Mouse (Mus musculus) thymus, postnatal 25 days (tissue): ENCODE results near the gene Smyd4.

Experiments
- DNase-seq: peaks from one replicate; pipeline ENCODE4 v3.0.0; 2022

Gene Smyd4

GRCm38 (mm10) chr11:75422013-75422792 is 74.0 kb downstream of the Smyd4 start, which contains the start of gene Serpinf1:
Gene Serpinf1 (minus strand): TSS chr11:75422701.
- DNase-seq = no peak

GRCm38 (mm10) chr11:75423091-75423490 is 74.9 kb downstream of the Smyd4 start:
- no peak for DNase-seq

GRCm38 (mm10) chr11:75424033-75424432 is 75.8 kb downstream of the Smyd4 start:
- DNase-seq = no peak

- no peak for DNase-seq
Measured at GRCm38 (mm10) chr11:75424459-75424858, 76.2 kb downstream of the Smyd4 start.

- peak; percentile 66 for DNase-seq
Measured at GRCm38 (mm10) chr11:75429019-75429705, 80.9 kb downstream of the Smyd4 start.

GRCm38 (mm10) chr11:75431307-75431706 is 83.1 kb downstream of the Smyd4 start:
- no peak for DNase-seq

- DNase-seq = no peak
Measured at GRCm38 (mm10) chr11:75434138-75434537, 85.9 kb downstream of the Smyd4 start.

GRCm38 (mm10) chr11:75438194-75438593 is 90.0 kb downstream of the Smyd4 start:
- no peak for DNase-seq

GRCm38 (mm10) chr11:75438804-75439203 is 90.6 kb downstream of the Smyd4 start:
- DNase-seq = no peak

GRCm38 (mm10) chr11:75439363-75439762 is 91.1 kb downstream of the Smyd4 start, which contains the start of gene Serpinf2:
Gene Serpinf2 (minus strand): TSS chr11:75439591.
- DNase-seq = no peak

GRCm38 (mm10) chr11:75439951-75440350 is 91.7 kb downstream of the Smyd4 start:
- DNase-seq = no peak

- no peak for DNase-seq
Measured at GRCm38 (mm10) chr11:75441034-75441433, 92.8 kb downstream of the Smyd4 start.

GRCm38 (mm10) chr11:75441601-75442000 is 93.4 kb downstream of the Smyd4 start:
- no peak for DNase-seq

GRCm38 (mm10) chr11:75443711-75444110 is 95.5 kb downstream of the Smyd4 start:
- no peak for DNase-seq

GRCm38 (mm10) chr11:75448575-75448974 is 100.3 kb downstream of the Smyd4 start:
- no peak for DNase-seq

- no peak for DNase-seq
Measured at GRCm38 (mm10) chr11:75449695-75450094, 101.5 kb downstream of the Smyd4 start.

GRCm38 (mm10) chr11:75450304-75450908 is 102.2 kb downstream of the Smyd4 start:
- DNase-seq = no peak

GRCm38 (mm10) chr11:75450936-75451335 is 102.7 kb downstream of the Smyd4 start:
- no peak for DNase-seq

GRCm38 (mm10) chr11:75452081-75452480 is 103.8 kb downstream of the Smyd4 start:
- no peak for DNase-seq

- DNase-seq = no peak
Measured at GRCm38 (mm10) chr11:75452812-75453557, 104.8 kb downstream of the Smyd4 start.

- peak; percentile 86 for DNase-seq
Measured at GRCm38 (mm10) chr11:75453991-75454930, 106.0 kb downstream of the Smyd4 start, which contains the start of gene Wdr81. Gene Wdr81 (minus strand): TSS chr11:75454717.
